Mouse (Mus musculus) ES-Bruce4 (cell line): ENCODE measurements around the gene Arhgef26.

Experiments used
- CTCF ChIP-seq: IDR thresholded peaks from one replicate; pipeline ENCODE4 v1.8.1; 2011; ENCODE audit warnings: low read depth, low read length
- EP300 ChIP-seq: IDR thresholded peaks from 2 replicates; pipeline ENCODE4 v1.6.1; 2011; ENCODE audit warnings: low read depth, low read length; ENCODE audit not compliant: insufficient read depth
- POLR2A ChIP-seq: IDR thresholded peaks from one replicate; pipeline ENCODE4 v1.8.1; 2011; ENCODE audit warnings: low read length; ENCODE audit not compliant: insufficient read depth

- TF ChIP-seq CTCF (no peak), POLR2A (no peak), EP300 (no peak)
These were observed 66.5 kb downstream of the Arhgef26 start for GRCm38 (mm10) chr3:62404477-62405246.
